Mouse (Mus musculus) erythroblast, embryonic 14.5 days (primary cell): ENCODE measurements around the gene Ncs1.

Experiments used
- GATA1 ChIP-seq: IDR thresholded peaks from 2 replicates; pipeline ENCODE4 v1.6.1; 2012; ENCODE audit warnings: low read length, inconsistent platforms, mixed read lengths
- TAL1 ChIP-seq: IDR thresholded peaks from 3 replicates; pipeline ENCODE4 v1.6.1; 2012; ENCODE audit warnings: low read length, inconsistent platforms, mixed read lengths

DNA sequence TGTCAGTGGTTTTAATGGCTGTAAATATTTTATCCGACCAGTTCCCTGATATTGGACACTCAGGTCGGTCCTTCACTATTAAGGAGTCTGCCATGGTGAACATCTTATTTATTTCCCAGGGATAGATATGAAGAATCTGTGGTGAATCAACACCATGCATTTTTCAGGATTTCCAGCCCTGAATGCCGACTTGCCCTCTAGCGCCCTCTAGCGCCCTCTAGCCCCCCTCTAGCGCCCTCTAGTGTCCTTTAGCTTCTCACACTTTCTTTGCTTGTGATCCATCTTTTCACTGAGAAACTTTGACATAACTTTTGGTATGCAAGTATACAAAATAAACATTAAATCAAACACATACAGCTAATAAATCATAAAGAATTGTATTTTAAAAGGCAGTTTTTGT, 45.8 kb downstream of the Ncs1 start:
- TF ChIP-seq GATA1 (no peak), TAL1 (no peak)
